Mouse (Mus musculus): ENCODE data around the gene P3h2. TPM values are rescaled to one million over a fixed set of nuclear protein-coding genes. Genes with fewer than 3 reads are reported as not detected.

P3h2 gene
- total and polyA plus RNA-seq, 2 experiments from 2014 or later = 0.83 to 1.4 TPM

DNA sequence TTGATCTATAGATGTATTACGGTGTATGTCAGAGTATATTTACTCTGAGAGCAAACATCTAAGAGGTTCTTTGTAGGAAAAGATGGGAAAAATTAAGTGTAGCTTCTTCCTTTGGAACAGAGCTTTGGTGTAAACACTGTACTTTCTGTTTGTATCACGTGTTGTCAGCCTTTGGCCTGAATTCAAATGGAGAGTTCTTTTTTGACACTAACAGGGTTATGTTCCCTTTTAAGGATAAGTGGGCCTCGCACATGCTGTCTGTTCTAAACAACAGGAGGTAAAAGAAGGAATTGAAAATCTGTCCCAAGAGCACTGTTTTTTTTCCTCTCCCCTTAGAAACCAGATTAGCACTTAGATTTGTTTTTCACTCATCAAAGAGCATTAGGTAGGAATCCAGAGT is 70.1 kb downstream of the P3h2 start:
- no peaks in the 10 kb centered on the region for H3K27me3 ChIP-seq (ENCODE audit: insufficient read depth, low read length)
- DNase-seq (ENCODE audit: low spot score) = no peak

GRCm38 (mm10) chr16:26035079-26035478 is 70.5 kb downstream of the P3h2 start:
- no peak for TF ChIP-seq CTCF (IDR thresholded peaks at IDR 0.05; ENCODE audit: low read depth)
- H3K4me2 ChIP-seq (ENCODE audit: low read depth, low read length) = no peak overlapping the region
- no peaks in the 10 kb centered on the region; the same call in 1 of the 2 replicates for H3K9me3 ChIP-seq (ENCODE audit: low read length)
- H3K27ac ChIP-seq = no peak overlapping the region
- no peaks in the 10 kb centered on the region for H3K4me1 ChIP-seq (ENCODE audit: insufficient read depth, low read length)
- ATAC-seq (no peak), DNase-seq (ENCODE audit: low spot score) (no peak)
- H3K9ac ChIP-seq (replicated peaks; ENCODE audit: low read length) = no peak overlapping the region
- no peaks in the 10 kb centered on the region for H3K36me3 ChIP-seq (ENCODE audit: insufficient read depth, low read length)
- no peaks in the 10 kb centered on the region for H3K27me3 ChIP-seq (ENCODE audit: insufficient read depth, low read length)
- WGBS = 49% methylated on average over 5 of the region's 5 CpGs
- no peak overlapping the region for H3K4me3 ChIP-seq (ENCODE audit: low read length)

More for the DNA sequence above, 70.1 kb downstream of the P3h2 start:
- Histone ChIP-seq H3K9ac (replicated peaks; ENCODE audit: low read length) (no peak overlapping the region), H3K4me1 (ENCODE audit: insufficient read depth, low read length) (no peaks in the 10 kb centered on the region), H3K27ac (no peak overlapping the region), H3K4me2 (ENCODE audit: low read depth, low read length) (no peak overlapping the region), H3K9me3 (ENCODE audit: low read length) (no peaks in the 10 kb centered on the region; the same call in 1 of the 2 replicates), H3K36me3 (ENCODE audit: insufficient read depth, low read length) (no peaks in the 10 kb centered on the region), H3K4me3 (ENCODE audit: low read length) (no peak overlapping the region)
- 38% methylated on average over 3 of the region's 3 CpGs for WGBS
- ATAC-seq = no peak
- TF ChIP-seq CTCF (IDR thresholded peaks at IDR 0.05; ENCODE audit: low read depth) = no peak

DNA sequence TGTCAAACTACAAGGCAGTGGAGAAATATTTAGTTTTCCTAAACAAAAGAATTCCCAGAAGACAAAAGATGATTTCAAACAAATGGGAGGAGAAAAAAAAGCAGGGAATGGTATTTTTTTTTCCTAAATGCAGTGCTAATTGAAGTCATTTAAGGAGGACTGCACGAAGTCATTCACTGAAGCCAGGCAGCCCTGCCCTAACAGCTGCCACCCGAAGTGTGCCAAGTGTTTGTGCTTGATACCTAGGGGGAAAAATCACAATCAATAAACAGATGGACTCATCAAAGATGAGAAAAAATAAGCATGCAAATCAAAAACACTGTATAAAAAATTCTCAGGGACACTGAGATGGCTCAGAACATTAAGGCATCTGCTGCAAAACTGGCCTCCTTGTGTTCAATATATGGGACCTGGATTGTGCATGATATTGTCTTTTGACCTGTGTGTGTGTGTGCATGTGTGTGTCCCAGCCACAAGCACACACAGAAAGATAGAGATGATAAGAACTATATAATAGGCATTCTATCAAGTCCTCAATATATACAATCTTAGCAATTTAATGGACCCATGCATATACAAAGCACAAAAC is 76.1 kb downstream of the P3h2 start:
- no peak for TF ChIP-seq CTCF (IDR thresholded peaks at IDR 0.05; ENCODE audit: low read depth)
- Histone ChIP-seq H3K4me1 (ENCODE audit: insufficient read depth, low read length) (no peaks in the 10 kb centered on the region), H3K27me3 (ENCODE audit: insufficient read depth, low read length) (no peaks in the 10 kb centered on the region), H3K9me3 (ENCODE audit: low read length) (no peaks in the 10 kb centered on the region; the same call in 1 of the 2 replicates), H3K27ac (no peak overlapping the region), H3K9ac (replicated peaks; ENCODE audit: low read length) (no peak overlapping the region), H3K36me3 (ENCODE audit: insufficient read depth, low read length) (no peaks in the 10 kb centered on the region), H3K4me3 (ENCODE audit: low read length) (no peak overlapping the region), H3K4me2 (ENCODE audit: low read depth, low read length) (no peak overlapping the region)
- 28% methylated on average over 2 of the region's 2 CpGs for WGBS
- peak; percentile 56 for DNase-seq (ENCODE audit: low spot score)
- ATAC-seq = no peak

DNA sequence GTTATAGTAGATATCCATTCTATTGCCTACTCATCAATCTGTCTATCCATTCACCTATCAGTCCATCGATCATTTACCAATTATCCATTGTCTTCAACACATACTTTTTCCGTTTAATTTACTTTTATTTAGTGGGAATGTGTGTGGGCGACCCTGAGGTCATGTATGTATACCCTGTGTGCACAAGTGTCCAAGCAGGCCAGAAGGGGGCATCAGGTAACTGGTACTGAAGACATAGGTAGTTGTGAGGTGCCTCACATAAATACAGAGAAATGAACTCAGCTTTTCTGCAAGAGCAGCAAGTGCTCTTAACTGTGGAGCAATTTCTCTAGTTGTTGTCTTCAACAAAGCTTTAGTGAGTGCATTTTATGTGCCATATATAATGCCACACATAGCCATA is 79.2 kb downstream of the P3h2 start:
- peak; percentile 8; the same call in 1 of the 2 replicates for TF ChIP-seq CTCF (IDR thresholded peaks at IDR 0.05; ENCODE audit: low read depth)
- Histone ChIP-seq H3K36me3 (ENCODE audit: insufficient read depth, low read length) (no peaks in the 10 kb centered on the region), H3K4me1 (ENCODE audit: insufficient read depth, low read length) (no peaks in the 10 kb centered on the region), H3K4me2 (ENCODE audit: low read depth, low read length) (no peak overlapping the region), H3K4me3 (ENCODE audit: low read length) (no peak overlapping the region), H3K27ac (no peak overlapping the region), H3K27me3 (ENCODE audit: insufficient read depth, low read length) (no peaks in the 10 kb centered on the region), H3K9ac (replicated peaks; ENCODE audit: low read length) (no peak overlapping the region), H3K9me3 (ENCODE audit: low read length) (no peaks in the 10 kb centered on the region)
- 79% methylated on average over 3 of the region's 3 CpGs for WGBS
- ATAC-seq = no peak
- DNase-seq (ENCODE audit: low spot score) = no peak

DNA sequence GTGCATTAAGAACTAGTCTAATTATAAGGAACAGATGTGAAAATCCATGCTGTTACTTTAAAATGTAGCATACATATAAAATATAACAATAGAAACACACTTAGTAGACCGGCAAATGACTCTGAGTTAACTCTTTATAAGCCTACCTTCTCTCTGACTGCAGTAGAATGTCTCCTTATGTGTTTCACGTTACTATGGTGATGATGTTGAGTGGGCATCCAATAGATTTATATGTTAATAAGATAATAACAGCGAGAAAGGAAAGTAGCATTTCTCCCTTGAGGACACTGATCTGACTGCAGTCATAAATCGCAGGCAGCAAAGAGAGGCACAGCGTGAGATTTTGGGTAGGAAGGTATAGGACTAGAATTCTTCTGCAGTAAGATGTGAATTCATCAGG is 81.0 kb downstream of the P3h2 start:
- Histone ChIP-seq H3K4me3 (ENCODE audit: low read length) (no peak overlapping the region), H3K27me3 (ENCODE audit: insufficient read depth, low read length) (no peaks in the 10 kb centered on the region), H3K9me3 (ENCODE audit: low read length) (no peaks in the 10 kb centered on the region), H3K27ac (no peak overlapping the region), H3K9ac (replicated peaks; ENCODE audit: low read length) (no peak overlapping the region), H3K4me1 (ENCODE audit: insufficient read depth, low read length) (no peaks in the 10 kb centered on the region), H3K4me2 (ENCODE audit: low read depth, low read length) (no peak overlapping the region), H3K36me3 (ENCODE audit: insufficient read depth, low read length) (no peaks in the 10 kb centered on the region)
- TF ChIP-seq CTCF (IDR thresholded peaks at IDR 0.05; ENCODE audit: low read depth) = no peak
- peak; percentile 33 for DNase-seq (ENCODE audit: low spot score)
- no peak for ATAC-seq
- WGBS = 34% methylated on average over 5 of the region's 5 CpGs

- peak; percentile 46 for DNase-seq (ENCODE audit: low spot score)
- WGBS = 70% methylated on average over 4 of the region's 4 CpGs
- H3K9ac ChIP-seq (replicated peaks; ENCODE audit: low read length) = no peak overlapping the region
Observed at GRCm38 (mm10) chr16:26023352-26023751, 82.2 kb downstream of the P3h2 start.

DNA sequence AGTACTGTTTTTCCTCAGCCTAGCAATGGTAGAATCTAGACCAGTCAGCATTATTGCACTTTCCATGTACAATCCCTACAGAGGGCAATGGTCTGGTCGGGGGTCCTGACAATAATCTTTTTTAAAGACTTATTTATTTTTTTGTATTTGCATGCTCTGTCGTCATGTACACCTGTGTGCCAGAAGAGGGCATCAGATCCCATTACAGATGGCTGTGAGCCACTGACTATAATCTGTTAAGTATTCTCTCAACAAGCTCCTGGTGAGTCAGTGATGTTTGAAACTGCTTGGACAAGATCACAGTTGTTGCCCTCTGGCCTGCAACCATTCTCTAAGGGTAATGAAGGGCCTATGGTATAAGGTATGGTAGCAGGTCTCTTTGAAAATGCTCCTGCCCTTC is 83.8 kb downstream of the P3h2 start:
- peak; percentile 53 for TF ChIP-seq CTCF (IDR thresholded peaks at IDR 0.05; ENCODE audit: low read depth)
- ATAC-seq (no peak), DNase-seq (ENCODE audit: low spot score) (no peak)
- H3K27me3 ChIP-seq (ENCODE audit: insufficient read depth, low read length) = no peaks in the 10 kb centered on the region
- H3K36me3 ChIP-seq (ENCODE audit: insufficient read depth, low read length) = no peaks in the 10 kb centered on the region
- H3K4me2 ChIP-seq (ENCODE audit: low read depth, low read length) = no peak overlapping the region
- no peak overlapping the region for H3K4me3 ChIP-seq (ENCODE audit: low read length)
- H3K4me1 ChIP-seq (ENCODE audit: insufficient read depth, low read length) = no peaks in the 10 kb centered on the region
- H3K9ac ChIP-seq (replicated peaks; ENCODE audit: low read length) = no peak overlapping the region
- no peak overlapping the region for H3K27ac ChIP-seq
- WGBS = 71% methylated on average over 2 of the region's 2 CpGs
- no peaks in the 10 kb centered on the region for H3K9me3 ChIP-seq (ENCODE audit: low read length)

More at GRCm38 (mm10) chr16:26023352-26023751, 82.2 kb downstream of the P3h2 start:
- H3K9me3 ChIP-seq (ENCODE audit: low read length) = no peaks in the 10 kb centered on the region
- no peak overlapping the region for H3K4me2 ChIP-seq (ENCODE audit: low read depth, low read length)
- H3K27ac ChIP-seq = no peak overlapping the region
- peak; percentile 30 for TF ChIP-seq CTCF (IDR thresholded peaks at IDR 0.05; ENCODE audit: low read depth)
- no peaks in the 10 kb centered on the region for H3K36me3 ChIP-seq (ENCODE audit: insufficient read depth, low read length)
- no peaks in the 10 kb centered on the region for H3K4me1 ChIP-seq (ENCODE audit: insufficient read depth, low read length)
- H3K27me3 ChIP-seq (ENCODE audit: insufficient read depth, low read length) = no peaks in the 10 kb centered on the region
- H3K4me3 ChIP-seq (ENCODE audit: low read length) = no peak overlapping the region
- ATAC-seq = no peak

All from hindbrain, postnatal 0 days (tissue).